Mouse (Mus musculus): ENCODE data around the gene Mical2.

- no peak for TF ChIP-seq CTCF (conservative IDR thresholded peaks at IDR 0.05; ENCODE audit: low read length)
- TF ChIP-seq POU5F1 (IDR thresholded peaks at IDR 0.05; ENCODE audit: borderline replicate concordance, low read length) = no peak
- TF ChIP-seq NANOG (IDR thresholded peaks at IDR 0.05; ENCODE audit: borderline replicate concordance, low read length) = no peak
These were observed 201.9 kb downstream of the Mical2 start, which contains the start of gene Parva for GRCm38 (mm10) chr7:112427357-112428157.

Measured in E14TG2a.4 (cell line).